8 mouse cellular contexts compared by ENCODE assay signal in the genomic region with DNA sequence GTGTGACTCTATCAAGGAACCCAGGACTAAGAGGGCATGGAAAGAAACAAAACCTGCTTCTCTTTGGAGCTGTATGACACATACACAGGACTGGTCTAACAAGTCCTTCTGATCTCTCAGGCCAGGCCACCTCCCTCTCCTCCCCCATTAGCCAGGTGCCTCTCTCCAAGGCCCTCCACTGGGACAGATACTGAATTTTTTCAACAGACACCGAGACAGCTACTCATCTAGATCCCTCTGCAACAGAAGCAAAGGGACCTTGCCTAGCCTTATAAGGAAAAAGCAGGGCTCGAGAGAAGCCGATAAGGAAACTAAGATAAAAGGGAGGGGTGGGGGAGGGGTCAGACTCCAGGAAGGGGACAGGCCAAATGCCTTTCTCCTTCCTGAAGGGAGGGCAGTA. TPM values are rescaled to one million over a fixed set of nuclear protein-coding genes. Genes with fewer than 3 reads are reported as not detected.
DNase-seq lines count a peak whose midpoint lies in the region; ATAC-seq and TF ChIP-seq lines count a peak whose summit lies in the region.

No protein-coding gene starts in this region.

- DNase-seq in lung, adult 18-20 months, result peak; percentile 72 to 82
- no peak for DNase-seq in lung, postnatal 10 days
- DNase-seq in adrenal gland, postnatal 10 days, result peak; percentile 46
- DNase-seq in hindbrain, postnatal 0 days (ENCODE audit: low spot score), result no peak
- DNase-seq in lung, postnatal 14 days, result peak; percentile 47
- no peak for DNase-seq in spleen, postnatal 4 days (ENCODE audit: low spot score in 2 of 2)
- DNase-seq in thymus, postnatal 0 days (ENCODE audit: low spot score), result no peak
- no peak for DNase-seq in gastrocnemius, adult 18-20 months (ENCODE audit: low spot score)

- no peak overlapping the region for H3K4me2 ChIP-seq in hindbrain, postnatal 0 days (ENCODE audit: low read depth, low read length)

- H3K9me3 ChIP-seq in hindbrain, postnatal 0 days (ENCODE audit: low read length), result no peaks in the 10 kb centered on the region

- no peaks in the 10 kb centered on the region for H3K36me3 ChIP-seq in hindbrain, postnatal 0 days (ENCODE audit: insufficient read depth, low read length)

- no peak overlapping the region for H3K9ac ChIP-seq in hindbrain, postnatal 0 days (replicated peaks; ENCODE audit: low read length)

- no peaks in the 10 kb centered on the region for H3K27me3 ChIP-seq in hindbrain, postnatal 0 days (ENCODE audit: insufficient read depth, low read length)

- no peak for ATAC-seq in hindbrain, postnatal 0 days

- 18% methylated on average over 3 of the region's 3 CpGs for WGBS in hindbrain, postnatal 0 days

- H3K4me3 ChIP-seq in hindbrain, postnatal 0 days (ENCODE audit: low read length), result no peak overlapping the region

- TF ChIP-seq CTCF in hindbrain, postnatal 0 days (IDR thresholded peaks at IDR 0.05; ENCODE audit: low read depth), result no peak

- H3K4me1 ChIP-seq in hindbrain, postnatal 0 days (ENCODE audit: insufficient read depth, low read length), result peaks cover 33% of the 10 kb centered on the region

- H3K27ac ChIP-seq in hindbrain, postnatal 0 days, result peak overlapping the region; percentile 16; the same call in 1 of the 2 replicates

RNA-seq across cellular contexts. Expression of gene Ctnnd1, which starts 17.6 kb away (rescaled TPM):
- total RNA-seq in adrenal gland, postnatal 10 days (2021), result 100 to 1,000 TPM; 112 to 126 TPM
- total RNA-seq in hindbrain, postnatal 0 days (2014; rRNA removed), result 75.7 and 86.5 TPM in 2 replicates
- 12.7 and 15.8 TPM in 2 replicates for polyA plus RNA-seq in hindbrain, postnatal 0 days (2015; fragmentation: Nextera tagmentation; extraction: Ambion mirVana)
- 6.9 and 7.0 TPM in 2 replicates for polyA plus RNA-seq in thymus, postnatal 0 days (2015; fragmentation: Nextera tagmentation; extraction: Ambion mirVana)
- total RNA-seq in gastrocnemius, adult 18-20 months (2021), result 10 to 100 TPM; 23.2 to 29.2 TPM

RNA-seq across cellular contexts. Expression of gene Btbd18, which starts 25.9 kb away (rescaled TPM):
- total RNA-seq in adrenal gland, postnatal 10 days (2021), result under 1 TPM in 1 of 2 experiments, not detected in 1; 0.15 TPM
- not detected in 2 replicates for total RNA-seq in hindbrain, postnatal 0 days (2014; rRNA removed)
- polyA plus RNA-seq in hindbrain, postnatal 0 days (2015; fragmentation: Nextera tagmentation; extraction: Ambion mirVana), result 0.50 and 0.68 TPM in 2 replicates
- 0.06 and 0.31 TPM in 2 replicates for polyA plus RNA-seq in thymus, postnatal 0 days (2015; fragmentation: Nextera tagmentation; extraction: Ambion mirVana)
- not detected for total RNA-seq in gastrocnemius, adult 18-20 months (2021)

RNA-seq across cellular contexts. Expression of gene Selenoh, which starts 37.6 kb away (rescaled TPM):
- total RNA-seq in adrenal gland, postnatal 10 days (2021), result 10 to 100 TPM; 55.4 to 67.6 TPM
- total RNA-seq in hindbrain, postnatal 0 days (2014; rRNA removed), result 271 and 302 TPM in 2 replicates
- polyA plus RNA-seq in hindbrain, postnatal 0 days (2015; fragmentation: Nextera tagmentation; extraction: Ambion mirVana), result 247 and 248 TPM in 2 replicates
- polyA plus RNA-seq in thymus, postnatal 0 days (2015; fragmentation: Nextera tagmentation; extraction: Ambion mirVana), result 294 and 310 TPM in 2 replicates
- total RNA-seq in gastrocnemius, adult 18-20 months (2021), result 10 to 100 TPM; 12.0 to 14.4 TPM

RNA-seq across cellular contexts. Expression of gene Gm28635, which starts 44.8 kb away (rescaled TPM):
- not detected for total RNA-seq in adrenal gland, postnatal 10 days (2021)
- total RNA-seq in hindbrain, postnatal 0 days (2014; rRNA removed), result not detected in 2 replicates
- not detected in 2 replicates for polyA plus RNA-seq in hindbrain, postnatal 0 days (2015; fragmentation: Nextera tagmentation; extraction: Ambion mirVana)
- not detected in 2 replicates for polyA plus RNA-seq in thymus, postnatal 0 days (2015; fragmentation: Nextera tagmentation; extraction: Ambion mirVana)
- 1 to 10 TPM in 1 of 2 experiments, under 1 TPM in 1; 0.59 to 2.2 TPM for total RNA-seq in gastrocnemius, adult 18-20 months (2021)

RNA-seq across cellular contexts. Expression of gene Med19, which starts 45.2 kb away (rescaled TPM):
- 10 to 100 TPM; 18.3 to 19.5 TPM for total RNA-seq in adrenal gland, postnatal 10 days (2021)
- total RNA-seq in hindbrain, postnatal 0 days (2014; rRNA removed), result 31.4 and 31.6 TPM in 2 replicates
- polyA plus RNA-seq in hindbrain, postnatal 0 days (2015; fragmentation: Nextera tagmentation; extraction: Ambion mirVana), result 47.4 and 47.5 TPM in 2 replicates
- polyA plus RNA-seq in thymus, postnatal 0 days (2015; fragmentation: Nextera tagmentation; extraction: Ambion mirVana), result 32.5 and 33.3 TPM in 2 replicates
- total RNA-seq in gastrocnemius, adult 18-20 months (2021), result 1 to 10 TPM; 7.7 to 8.5 TPM

Comparison
In these comparisons a context has a peak if more than half of its experiments do, and no peak if none do; other contexts are left out.
1. DNase-seq: peak in lung, adult 18-20 months (2 of 2), adrenal gland, postnatal 10 days (single experiment) and lung, postnatal 14 days (single experiment); none in lung, postnatal 10 days (single experiment), hindbrain, postnatal 0 days (single experiment), spleen, postnatal 4 days (0 of 2), thymus, postnatal 0 days (single experiment) and gastrocnemius, adult 18-20 months (single experiment).